Mouse (Mus musculus): ENCODE data around the gene Adamtsl1. TPM values are rescaled to one million over a fixed set of nuclear protein-coding genes. Genes with fewer than 3 reads are reported as not detected.

The Adamtsl1 gene
- total RNA-seq, 2 experiments from 2014 or later = 9.6 to 11.7 TPM

GRCm38 (mm10) chr4:86019586-86019985 is 505.6 kb downstream of the Adamtsl1 start:
- Histone ChIP-seq H3K27ac (no peak overlapping the region), H3K4me3 (no peak overlapping the region)
- no peak for DNase-seq (ENCODE audit: low spot score in 2 of 2)
- no peak for TF ChIP-seq CTCF (conservative IDR thresholded peaks at IDR 0.05)

DNA sequence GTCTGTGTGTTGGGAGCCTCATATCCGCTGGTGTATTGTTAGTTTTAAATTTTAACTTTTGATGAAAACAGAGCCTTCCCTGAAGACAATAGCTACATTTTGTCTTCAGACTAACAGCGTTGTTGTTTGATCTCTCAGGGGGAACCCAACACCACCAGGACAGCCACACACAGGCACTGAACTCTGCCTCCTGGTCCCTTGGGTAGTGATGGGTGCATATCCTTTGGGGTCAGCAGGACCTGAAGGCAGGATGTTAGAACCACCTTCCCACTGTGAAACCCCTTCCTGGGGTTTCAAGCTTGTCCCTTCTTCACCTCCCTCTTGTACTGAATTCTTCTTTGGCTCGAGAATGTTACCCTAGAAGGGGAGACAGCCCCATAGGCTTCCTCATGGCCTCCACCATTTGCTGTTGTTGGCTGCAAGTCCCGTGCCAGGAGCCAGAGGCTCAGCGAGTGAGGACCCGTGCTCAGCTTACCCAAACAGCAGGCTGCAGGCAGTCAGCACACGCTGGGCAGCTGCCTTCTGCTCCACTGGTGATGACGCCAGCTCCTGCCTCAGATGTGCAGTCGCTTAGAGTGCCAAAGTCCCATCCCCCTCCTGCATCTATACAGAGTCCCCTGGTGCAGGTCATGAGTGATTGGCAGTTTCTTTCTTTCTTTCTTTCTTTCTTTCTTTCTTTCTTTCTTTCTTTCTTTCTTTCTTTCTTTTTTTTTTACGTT is 506.6 kb downstream of the Adamtsl1 start:
- Histone ChIP-seq H3K27ac (no peak overlapping the region), H3K4me3 (no peak overlapping the region)
- no peak for TF ChIP-seq CTCF (conservative IDR thresholded peaks at IDR 0.05)
- no peak for DNase-seq (ENCODE audit: low spot score in 2 of 2)

DNA sequence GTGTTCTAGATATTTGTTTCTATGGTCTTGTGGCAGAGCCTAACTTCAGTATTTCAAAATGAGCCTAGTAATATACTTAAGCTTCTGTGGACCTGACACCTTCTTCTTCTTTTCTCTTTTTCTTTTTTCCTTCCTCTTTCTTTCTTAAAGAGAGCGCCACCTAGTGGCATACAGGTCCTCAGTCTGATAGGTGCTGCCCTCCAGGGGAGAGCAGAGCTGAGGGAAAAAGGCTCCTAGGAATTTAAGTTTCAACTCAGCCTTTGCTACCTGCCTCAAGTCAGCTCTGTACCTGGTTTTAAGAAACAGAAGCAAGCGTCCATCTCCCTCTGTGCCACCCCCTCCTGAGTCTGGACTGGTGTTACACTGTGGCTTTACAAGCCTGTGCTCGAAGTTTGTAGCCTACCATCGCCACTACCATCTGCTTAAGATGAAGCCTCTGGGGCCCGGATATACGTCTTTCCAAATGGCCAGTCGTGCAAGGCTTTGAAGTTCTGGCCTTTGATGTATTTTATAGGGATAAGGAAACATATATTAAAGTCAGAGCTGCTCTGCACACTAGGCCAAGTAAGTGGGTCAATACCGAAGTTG is 510.7 kb downstream of the Adamtsl1 start:
- Histone ChIP-seq H3K27ac (no peak overlapping the region), H3K4me3 (no peak overlapping the region)
- peak; percentile 27 to 40 for DNase-seq (ENCODE audit: low spot score in 2 of 2)
- TF ChIP-seq CTCF (conservative IDR thresholded peaks at IDR 0.05) = peak; percentile 91

- H3K4me3 ChIP-seq = no peak overlapping the region
- no peak for DNase-seq (ENCODE audit: low spot score in 2 of 2)
- no peak for TF ChIP-seq CTCF (conservative IDR thresholded peaks at IDR 0.05)
- no peak overlapping the region for H3K27ac ChIP-seq
Observed at GRCm38 (mm10) chr4:86029486-86029885, 515.5 kb downstream of the Adamtsl1 start.

- Histone ChIP-seq H3K27ac (no peak overlapping the region), H3K4me3 (peak overlapping the region; percentile 3; the same call in 1 of the 2 replicates)
- DNase-seq (ENCODE audit: low spot score in 2 of 2) = no peak
- no peak for TF ChIP-seq CTCF (conservative IDR thresholded peaks at IDR 0.05)
Observed at GRCm38 (mm10) chr4:86030208-86030607, 516.2 kb downstream of the Adamtsl1 start.

GRCm38 (mm10) chr4:86031041-86031440 is 517.1 kb downstream of the Adamtsl1 start:
- TF ChIP-seq CTCF (conservative IDR thresholded peaks at IDR 0.05) = no peak
- Histone ChIP-seq H3K27ac (no peak overlapping the region), H3K4me3 (no peak overlapping the region; the same call in 1 of the 2 replicates)
- no peak for DNase-seq (ENCODE audit: low spot score in 2 of 2)

DNA sequence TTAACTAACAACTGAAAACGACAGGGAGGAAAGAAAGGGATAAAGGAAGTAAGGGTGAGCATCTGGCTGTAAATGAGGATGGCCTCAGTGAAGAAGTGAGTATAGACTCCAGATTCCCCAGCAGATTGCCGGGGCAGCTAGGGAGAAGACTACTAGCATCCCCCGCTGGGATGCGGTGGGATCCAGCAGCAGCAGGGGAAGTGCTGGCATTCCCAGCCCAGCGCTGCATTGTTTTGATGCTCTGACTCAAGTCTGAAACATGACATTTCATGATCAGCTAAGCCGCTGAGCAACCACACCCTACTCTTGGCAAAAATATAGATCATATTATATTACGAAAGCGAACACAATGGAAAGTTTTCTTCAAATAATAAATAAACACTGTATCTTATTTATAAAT is 526.9 kb downstream of the Adamtsl1 start:
- no peak overlapping the region for H3K4me3 ChIP-seq
- DNase-seq (ENCODE audit: low spot score in 2 of 2) = no peak
- no peak overlapping the region for H3K27ac ChIP-seq
- no peak for TF ChIP-seq CTCF (conservative IDR thresholded peaks at IDR 0.05)

GRCm38 (mm10) chr4:86045448-86045847 is 531.5 kb downstream of the Adamtsl1 start:
- DNase-seq (ENCODE audit: low spot score in 2 of 2) = no peak
- no peak for TF ChIP-seq CTCF (conservative IDR thresholded peaks at IDR 0.05)
- Histone ChIP-seq H3K27ac (no peak overlapping the region), H3K4me3 (no peak overlapping the region)

GRCm38 (mm10) chr4:86045876-86046275 is 531.9 kb downstream of the Adamtsl1 start:
- no peak overlapping the region for H3K27ac ChIP-seq
- no peak for DNase-seq (ENCODE audit: low spot score in 2 of 2)
- TF ChIP-seq CTCF (conservative IDR thresholded peaks at IDR 0.05) = no peak

GRCm38 (mm10) chr4:86046881-86047280 is 532.9 kb downstream of the Adamtsl1 start:
- DNase-seq (ENCODE audit: low spot score in 2 of 2) = no peak
- peak; percentile 24; the same call in 1 of the 2 replicates for TF ChIP-seq CTCF (conservative IDR thresholded peaks at IDR 0.05)
- no peak overlapping the region for H3K4me3 ChIP-seq
- no peak overlapping the region for H3K27ac ChIP-seq

More at GRCm38 (mm10) chr4:86045876-86046275, 531.9 kb downstream of the Adamtsl1 start:
- no peak overlapping the region for H3K4me3 ChIP-seq

DNA sequence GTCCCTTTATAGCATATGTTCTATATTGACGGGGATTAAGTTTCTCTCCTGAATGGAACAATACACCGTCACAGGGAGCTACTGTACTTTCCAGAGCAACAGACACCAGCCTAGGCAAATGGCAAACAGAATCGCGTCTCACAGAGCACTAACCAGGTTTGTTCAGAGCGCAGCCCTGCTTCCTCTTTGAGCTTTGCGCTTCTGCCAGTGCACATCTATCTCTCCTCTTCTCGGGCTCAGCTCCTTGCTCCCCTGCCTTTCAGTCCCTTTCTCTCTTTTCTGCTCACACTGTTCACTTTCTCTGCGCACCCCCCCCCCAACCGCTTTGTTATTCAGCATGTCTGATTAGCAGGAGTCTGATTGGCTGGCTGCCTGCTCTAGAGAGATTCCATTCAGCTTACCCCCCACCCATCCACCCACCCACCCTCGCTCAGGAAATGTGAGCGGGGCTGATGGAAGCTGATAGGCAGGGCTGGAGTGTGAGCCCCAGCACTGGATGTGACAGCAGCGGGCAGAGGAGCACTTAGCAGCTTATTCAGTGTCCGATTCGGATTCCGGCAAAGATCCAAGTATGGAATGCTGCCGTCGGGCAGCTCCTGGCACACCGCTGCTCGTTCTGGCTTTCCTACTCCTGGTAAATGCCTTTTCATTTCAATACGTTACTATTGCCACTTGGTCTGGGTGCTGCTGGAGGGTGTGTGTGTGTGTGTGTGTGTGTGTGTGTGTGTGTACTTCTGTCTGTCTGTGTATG is 539.7 kb downstream of the Adamtsl1 start:
- DNase-seq (ENCODE audit: low spot score in 2 of 2) = peak; percentile 7 to 23
- TF ChIP-seq CTCF (conservative IDR thresholded peaks at IDR 0.05) = no peak

DNA sequence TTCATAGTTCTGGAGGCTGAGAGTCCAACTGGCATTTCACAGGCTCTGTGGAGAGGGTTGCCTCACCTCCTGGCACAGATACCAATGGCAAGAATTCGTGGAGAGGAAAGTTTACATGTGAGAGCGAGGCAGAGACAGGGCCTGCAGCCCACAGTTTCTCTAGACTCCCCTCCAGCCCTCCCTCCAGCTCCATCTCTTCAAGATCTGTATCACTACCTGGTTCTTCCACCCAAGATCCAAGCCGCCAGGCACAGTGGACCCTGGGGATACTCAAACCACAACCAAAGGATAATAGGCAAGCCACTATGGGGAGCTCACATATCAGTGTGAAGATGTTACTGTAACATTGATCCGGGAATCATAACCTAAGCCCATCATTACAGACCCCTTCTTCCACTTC is 546.6 kb downstream of the Adamtsl1 start:
- no peak overlapping the region for H3K4me3 ChIP-seq
- no peak for DNase-seq (ENCODE audit: low spot score in 2 of 2)
- TF ChIP-seq CTCF (conservative IDR thresholded peaks at IDR 0.05) = no peak
- no peak overlapping the region for H3K27ac ChIP-seq

More for the DNA sequence above, 539.7 kb downstream of the Adamtsl1 start:
- peak overlapping the region; percentile 51; the same call in 1 of the 2 replicates for H3K27ac ChIP-seq
- peak overlapping the region; percentile 54 for H3K4me3 ChIP-seq

GRCm38 (mm10) chr4:86068376-86068775 is 554.4 kb downstream of the Adamtsl1 start:
- Histone ChIP-seq H3K27ac (no peak overlapping the region), H3K4me3 (no peak overlapping the region)

More at GRCm38 (mm10) chr4:86068376-86068775, 554.4 kb downstream of the Adamtsl1 start:
- no peak for TF ChIP-seq CTCF (conservative IDR thresholded peaks at IDR 0.05)
- no peak for DNase-seq (ENCODE audit: low spot score in 2 of 2)

Data from layer of hippocampus, adult 2 months (tissue).